17 mouse cellular contexts compared by ENCODE assay signal in the genomic region with DNA sequence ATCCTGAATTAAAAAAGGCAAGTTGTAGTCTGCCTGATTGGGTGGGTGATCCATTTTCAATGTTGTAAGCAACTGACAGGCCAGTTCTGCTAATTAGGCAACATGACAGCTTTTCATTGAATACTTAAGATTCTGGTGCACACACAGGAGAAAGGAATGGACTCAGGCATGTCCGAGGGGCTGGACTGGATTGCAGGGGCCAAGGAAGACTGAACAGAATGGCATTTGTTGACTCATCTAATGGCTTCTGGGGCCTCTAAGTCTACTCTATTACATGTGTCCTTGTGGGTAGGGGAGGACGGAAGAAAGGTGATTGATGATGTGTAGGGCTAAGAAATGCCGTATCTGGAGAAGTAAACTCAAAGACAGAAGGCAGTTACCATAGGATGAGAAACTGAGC.
A peak's percentile ranks its signal among the peaks of the same experiment; 100 is the strongest.
DNase-seq lines count a peak whose midpoint lies in the region; TF ChIP-seq lines count a peak whose summit lies in the region.
"Had no signal": no experiment of that assay in that cellular context is flagged by ENCODE, and none has a peak within 500 bp of the region (broad histone marks: within the 10 kb centered on the region; RNA-seq: fewer than 3 reads in every experiment).

No protein-coding gene starts in this region.

- H3K4me1 ChIP-seq in embryonic fibroblast, embryonic 13.5 days (ENCODE audit: control insufficient read depth, insufficient read depth, low read length) = peaks cover 6% of the 10 kb centered on the region
- H3K4me1 ChIP-seq: embryonic facial prominence, embryonic 12.5 days had no signal

- H3K27ac ChIP-seq in embryonic fibroblast, embryonic 13.5 days (ENCODE audit: insufficient read depth, low read length) = peak overlapping the region; percentile 78; the same call in 1 of the 2 replicates
- H3K27ac ChIP-seq: embryonic facial prominence, embryonic 10.5 days; embryonic facial prominence, embryonic 12.5 days; forebrain, embryonic 10.5 days; forebrain, embryonic 12.5 days had no signal

- DNase-seq in 3T3-L1 (ENCODE audit: low read depth, low spot score) = peak; percentile 46
- DNase-seq in NIH3T3 (ENCODE audit: low read depth) = peak; percentile 7
- DNase-seq in cerebellum, adult 11-12 months = no peak
- no peak for DNase-seq in gastrocnemius, postnatal 36 days
- DNase-seq: adrenal gland, adult 8-10 months; adrenal gland, postnatal 14 days; adrenal gland, postnatal 36 days; cerebellum, adult 2 months; cerebellum, adult 9-10 months; cerebellum, postnatal 10 days; cerebellum, postnatal 25 days had no signal

- intact Hi-C loops in gastrocnemius, postnatal 36 days (cut with DNase I) = loop anchor here (10.0 kb wide), 1 partner anchor 230 kb away; no protein-coding TSS in a partner anchor

- TF ChIP-seq POLR2A in embryonic fibroblast, embryonic 13.5 days (IDR thresholded peaks at IDR 0.05; ENCODE audit: low read depth, low read length) = no peak

- no peak for TF ChIP-seq CTCF in embryonic fibroblast, embryonic 13.5 days (IDR thresholded peaks at IDR 0.05; ENCODE audit: borderline replicate concordance, insufficient read depth, low read length)

- no peak overlapping the region for H3K4me3 ChIP-seq in embryonic fibroblast, embryonic 13.5 days (ENCODE audit: insufficient read depth, low read length)
- H3K4me3 ChIP-seq: embryonic facial prominence, embryonic 10.5 days; embryonic facial prominence, embryonic 12.5 days; erythroblast, embryonic 14.5 days; forebrain, embryonic 10.5 days; forebrain, embryonic 12.5 days had no signal

Comparison
In these comparisons a context has a peak if more than half of its experiments do, and no peak if none do; other contexts are left out.
1. DNase-seq: peak in 3T3-L1 (single experiment) and NIH3T3 (single experiment); none in cerebellum, adult 11-12 months (single experiment) and gastrocnemius, postnatal 36 days (0 of 2).